Mouse (Mus musculus): ENCODE measurements at regions not wholly inside any gene's neighbourhood (a gene's known extent, or its start where the extent isn't known, plus 50 kb on each side); places are given as distances from the start of the nearest gene placed in this dataset.

GRCm38 (mm10) chr19:14911056-14911850 lies 313.4 kb upstream of the Tle4 start:
- TF ChIP-seq POLR2A (IDR thresholded peaks at IDR 0.05; ENCODE audit: insufficient read length, low read depth) (no peak), POLR2AphosphoS2 (IDR thresholded peaks at IDR 0.05; ENCODE audit: insufficient read length, low read depth) (no peak), MYOG (IDR thresholded peaks at IDR 0.05; ENCODE audit: control insufficient read depth in 1 of 3, insufficient read depth in 1 of 3, insufficient read length in 2 of 3, low read depth in 2 of 3) (no peak), CEBPB (IDR thresholded peaks at IDR 0.05; ENCODE audit: insufficient read depth, poor library complexity, severe bottlenecking) (no peak), TCF3 (IDR thresholded peaks at IDR 0.05; ENCODE audit: insufficient read length, low read depth) (no peak), MAX (IDR thresholded peaks at IDR 0.05; ENCODE audit: low read depth) (no peak), MYOD1 (IDR thresholded peaks at IDR 0.05; ENCODE audit: control insufficient read depth in 1 of 3, insufficient read length in 2 of 3, low read depth in 2 of 3) (no peak), REST (IDR thresholded peaks at IDR 0.05; ENCODE audit: insufficient read depth, insufficient read length) (no peak)
